In genomic region chr1:189076276-189076675, GRCm38 (mm10) we compare ENCODE assay signal across 21 mouse cellular contexts.
DNase-seq lines count a peak whose midpoint lies in the region; TF ChIP-seq lines count a peak whose summit lies in the region.
"Had no signal": no experiment of that assay in that cellular context is flagged by ENCODE, and none has a peak within 500 bp of the region (broad histone marks: within the 10 kb centered on the region; RNA-seq: fewer than 3 reads in every experiment).

No protein-coding gene starts in this region.

- intact Hi-C loops in gastrocnemius, adult 2 months (cut with DNase I), result no loop called here

- peak overlapping the region; percentile 54; the same call in 1 of the 2 replicates for H3K27ac ChIP-seq in gastrocnemius, adult 2 months
- H3K27ac ChIP-seq: forebrain, embryonic 10.5 days; heart, embryonic 13.5 days; hindbrain, embryonic 10.5 days; left cerebral cortex, adult 2 months had no signal

- peak overlapping the region; percentile 60 for H3K4me3 ChIP-seq in gastrocnemius, adult 2 months
- H3K4me3 ChIP-seq: forebrain, embryonic 10.5 days; heart, embryonic 13.5 days; hindbrain, embryonic 10.5 days; left cerebral cortex, adult 2 months; megakaryocyte, embryonic 14.5 days had no signal

- DNase-seq in gastrocnemius, adult 2 months, result no peak
- no peak for DNase-seq in gastrocnemius, postnatal 4 days (ENCODE audit: low spot score in 2 of 2)
- peak; percentile 13 for DNase-seq in kidney, adult 9 months
- no peak for DNase-seq in kidney, adult 8-10 months
- DNase-seq in ovary, postnatal 36 days (ENCODE audit: low spot score), result peak; percentile 6
- DNase-seq in ovary, postnatal 10 days (ENCODE audit: low spot score), result no peak
- no peak for DNase-seq in left cerebral cortex, adult 11 months (ENCODE audit: low spot score)
- DNase-seq in urinary bladder, postnatal 14 days (ENCODE audit: low spot score), result no peak
- DNase-seq: cerebellum, adult 2 months; cerebellum, postnatal 36 days; forebrain, postnatal 0 days; left cerebral cortex, postnatal 4 days; liver; liver, postnatal 0 days; spleen, adult 18-20 months; thymus, adult 18-20 months had no signal

- no peak for TF ChIP-seq CTCF in gastrocnemius, adult 2 months (IDR thresholded peaks at IDR 0.05)

Comparison
In these comparisons a context has a peak if more than half of its experiments do, and no peak if none do; other contexts are left out.
1. DNase-seq: peak in kidney, adult 9 months (single experiment) and ovary, postnatal 36 days (single experiment); none in gastrocnemius, adult 2 months (single experiment), gastrocnemius, postnatal 4 days (0 of 2), kidney, adult 8-10 months (0 of 2), ovary, postnatal 10 days (single experiment), left cerebral cortex, adult 11 months (single experiment) and urinary bladder, postnatal 14 days (single experiment).